Mouse (Mus musculus): ENCODE measurements around the gene Pola2. TPM values are rescaled to one million over a fixed set of nuclear protein-coding genes. Genes with fewer than 3 reads are reported as not detected.

Gene Pola2
- 108 and 118 TPM in 2 replicates for polyA plus RNA-seq (2014; fragmentation: Nextera tagmentation; extraction: Ambion mirVana)

DNA sequence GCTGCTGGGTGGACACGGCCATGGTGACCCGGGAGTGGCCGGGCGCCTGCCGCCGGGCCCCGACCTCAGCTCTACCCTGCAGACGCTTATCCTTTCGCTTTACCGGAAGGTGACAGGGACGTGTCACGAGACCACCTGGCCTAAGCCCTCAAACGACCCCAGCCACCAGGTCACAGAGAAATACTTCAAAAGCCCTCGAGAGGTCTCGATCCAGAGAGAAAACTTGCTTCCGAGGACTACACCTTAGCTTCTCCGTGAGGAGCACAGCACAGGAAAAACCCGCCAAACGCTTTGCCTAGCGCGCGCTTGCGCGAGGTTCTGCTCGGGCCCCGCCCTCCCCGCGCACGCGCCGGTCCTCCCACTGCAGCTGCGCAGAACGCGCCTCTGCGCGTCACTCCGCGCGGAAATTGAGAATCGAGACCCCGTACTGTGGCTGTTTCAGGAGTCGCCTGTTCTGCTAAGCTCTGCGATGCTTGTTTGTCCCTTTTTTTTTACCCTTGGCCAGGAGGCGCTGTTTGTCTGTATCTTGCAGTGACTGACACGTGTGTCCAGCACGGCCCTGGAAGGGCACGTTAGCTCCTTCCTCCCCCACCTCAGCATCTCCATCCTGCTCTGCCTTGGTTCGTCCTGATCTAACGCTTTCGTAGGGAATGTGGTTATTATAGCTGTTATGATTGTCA lies at the start of gene Pola2:
Pola2 (minus strand) TSS at position 320 of the 680 bp plus-strand sequence.
- H3K27ac ChIP-seq (ENCODE audit: low read depth, low read length) = peak within 1 kb of the TSS; percentile 46; the same call in 1 of the 2 replicates
- H3K9me3 ChIP-seq (ENCODE audit: control insufficient read depth, low read length) = no peaks in the 10 kb centered on the region
- H3K36me3 ChIP-seq (ENCODE audit: control insufficient read depth, insufficient read depth, low read length) = no peaks in the 10 kb centered on the region; the same call in 1 of the 2 replicates
- peak; percentile 92 for DNase-seq (ENCODE audit: low spot score)
- peak within 1 kb of the TSS; percentile 79 for H3K9ac ChIP-seq (ENCODE audit: low read length)
- peaks cover 16% of the 10 kb centered on the region; the same call in 1 of the 2 replicates for H3K4me1 ChIP-seq (replicated peaks; ENCODE audit: control insufficient read depth, insufficient read depth, low read length)
- H3K4me3 ChIP-seq (ENCODE audit: low read depth, low read length) = peak within 1 kb of the TSS; percentile 77
- ATAC-seq (replicated peaks; ENCODE audit: low FRiP score) = peak; percentile 93
- WGBS = under 1% methylated on average over 50 of the region's 50 CpGs
- H3K27me3 ChIP-seq (ENCODE audit: control insufficient read depth, insufficient read depth, low read length) = no peaks in the 10 kb centered on the region
- H3K4me2 ChIP-seq (ENCODE audit: low read depth, low read length, severe bottlenecking) = peak within 1 kb of the TSS; percentile 92

DNA sequence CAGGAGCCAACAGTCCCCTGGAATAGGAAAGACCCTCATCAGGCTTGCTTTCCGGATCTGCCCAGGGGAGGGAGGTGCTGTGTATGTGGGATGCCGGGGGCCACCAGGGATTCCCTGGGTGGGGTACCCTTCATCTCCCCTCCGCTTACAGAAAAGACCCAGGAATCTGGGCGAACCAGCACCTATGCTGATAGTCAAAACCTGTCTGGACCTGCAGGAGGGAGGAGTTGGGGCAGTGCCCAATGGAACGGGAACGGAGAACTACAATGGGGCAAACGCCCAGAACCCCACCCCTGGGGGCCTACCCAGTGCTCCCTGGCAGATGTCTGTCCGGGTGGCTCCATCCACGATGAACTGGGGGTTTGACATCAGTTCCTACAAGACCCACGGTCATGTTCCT lies 49.7 kb upstream of the Pola2 start:
- Histone ChIP-seq H3K36me3 (ENCODE audit: control insufficient read depth, insufficient read depth, low read length) (no peaks in the 10 kb centered on the region), H3K9me3 (ENCODE audit: control insufficient read depth, low read length) (no peaks in the 10 kb centered on the region), H3K27ac (ENCODE audit: low read depth, low read length) (no peak overlapping the region), H3K4me1 (replicated peaks; ENCODE audit: control insufficient read depth, insufficient read depth, low read length) (peaks cover 6% of the 10 kb centered on the region), H3K4me3 (ENCODE audit: low read depth, low read length) (no peak overlapping the region), H3K9ac (ENCODE audit: low read length) (no peak overlapping the region), H3K4me2 (ENCODE audit: low read depth, low read length, severe bottlenecking) (no peak overlapping the region), H3K27me3 (ENCODE audit: control insufficient read depth, insufficient read depth, low read length) (peaks cover 15% of the 10 kb centered on the region)
- no peak for ATAC-seq (replicated peaks; ENCODE audit: low FRiP score)
- DNase-seq (ENCODE audit: low spot score) = no peak
- WGBS = 94% methylated on average over 10 of the region's 10 CpGs

GRCm38 (mm10) chr19:6009137-6009536 lies 45.1 kb upstream of the Pola2 start:
- Histone ChIP-seq H3K4me2 (ENCODE audit: low read depth, low read length, severe bottlenecking) (no peak overlapping the region), H3K9ac (ENCODE audit: low read length) (no peak overlapping the region), H3K27ac (ENCODE audit: low read depth, low read length) (no peak overlapping the region), H3K27me3 (ENCODE audit: control insufficient read depth, insufficient read depth, low read length) (peaks cover under 1% of the 10 kb centered on the region; the same call in 1 of the 2 replicates), H3K4me1 (replicated peaks; ENCODE audit: control insufficient read depth, insufficient read depth, low read length) (no peaks in the 10 kb centered on the region), H3K9me3 (ENCODE audit: control insufficient read depth, low read length) (no peaks in the 10 kb centered on the region), H3K36me3 (ENCODE audit: control insufficient read depth, insufficient read depth, low read length) (no peaks in the 10 kb centered on the region), H3K4me3 (ENCODE audit: low read depth, low read length) (no peak overlapping the region)
- ATAC-seq (replicated peaks; ENCODE audit: low FRiP score) (no peak), DNase-seq (ENCODE audit: low spot score) (no peak)
- 68% methylated on average over 8 of the region's 8 CpGs for WGBS

GRCm38 (mm10) chr19:6007013-6007412 lies 43.0 kb upstream of the Pola2 start:
- WGBS = 92% methylated on average over 13 of the region's 13 CpGs
- no peaks in the 10 kb centered on the region for H3K36me3 ChIP-seq (ENCODE audit: control insufficient read depth, insufficient read depth, low read length)
- H3K4me2 ChIP-seq (ENCODE audit: low read depth, low read length, severe bottlenecking) = no peak overlapping the region
- no peak overlapping the region for H3K4me3 ChIP-seq (ENCODE audit: low read depth, low read length)
- no peak overlapping the region for H3K27ac ChIP-seq (ENCODE audit: low read depth, low read length)
- no peak for DNase-seq (ENCODE audit: low spot score)
- no peaks in the 10 kb centered on the region for H3K9me3 ChIP-seq (ENCODE audit: control insufficient read depth, low read length)
- no peak for ATAC-seq (replicated peaks; ENCODE audit: low FRiP score)
- H3K27me3 ChIP-seq (ENCODE audit: control insufficient read depth, insufficient read depth, low read length) = no peaks in the 10 kb centered on the region
- no peaks in the 10 kb centered on the region for H3K4me1 ChIP-seq (replicated peaks; ENCODE audit: control insufficient read depth, insufficient read depth, low read length)
- H3K9ac ChIP-seq (ENCODE audit: low read length) = no peak overlapping the region

GRCm38 (mm10) chr19:6005541-6005940 lies 41.5 kb upstream of the Pola2 start:
- no peak overlapping the region for H3K9ac ChIP-seq (ENCODE audit: low read length)
- no peak overlapping the region for H3K27ac ChIP-seq (ENCODE audit: low read depth, low read length)
- H3K4me2 ChIP-seq (ENCODE audit: low read depth, low read length, severe bottlenecking) = no peak overlapping the region
- H3K36me3 ChIP-seq (ENCODE audit: control insufficient read depth, insufficient read depth, low read length) = no peaks in the 10 kb centered on the region
- H3K9me3 ChIP-seq (ENCODE audit: control insufficient read depth, low read length) = no peaks in the 10 kb centered on the region
- no peak overlapping the region for H3K4me3 ChIP-seq (ENCODE audit: low read depth, low read length)
- DNase-seq (ENCODE audit: low spot score) (no peak), ATAC-seq (replicated peaks; ENCODE audit: low FRiP score) (no peak)
- H3K27me3 ChIP-seq (ENCODE audit: control insufficient read depth, insufficient read depth, low read length) = no peaks in the 10 kb centered on the region
- WGBS = 68% methylated on average over 11 of the region's 11 CpGs
- no peaks in the 10 kb centered on the region for H3K4me1 ChIP-seq (replicated peaks; ENCODE audit: control insufficient read depth, insufficient read depth, low read length)

GRCm38 (mm10) chr19:5999969-6000368 lies 36.0 kb upstream of the Pola2 start:
- H3K9ac ChIP-seq (ENCODE audit: low read length) = no peak overlapping the region
- no peak for ATAC-seq (replicated peaks; ENCODE audit: low FRiP score)
- 79% methylated on average over 5 of the region's 5 CpGs for WGBS

DNA sequence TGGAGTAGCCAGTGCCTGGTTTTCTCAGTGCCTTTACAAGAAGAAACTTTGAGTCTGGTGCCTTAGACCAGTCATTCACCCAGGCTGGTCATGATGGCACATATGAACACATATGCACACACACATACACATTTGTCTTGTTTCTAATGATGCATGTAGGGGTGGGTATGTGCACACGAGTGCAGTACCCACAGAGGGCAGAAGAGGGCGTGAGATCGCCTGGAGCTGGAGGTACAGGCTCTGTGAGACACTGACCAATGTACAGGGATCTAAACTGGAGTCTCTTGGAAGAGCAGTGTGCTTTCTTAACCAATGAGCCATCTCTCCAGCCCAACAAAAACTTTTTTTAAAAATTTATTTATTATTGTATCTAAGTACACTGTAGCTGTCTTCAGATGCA lies 34.2 kb upstream of the Pola2 start:
- WGBS = 89% methylated on average over 3 of the region's 3 CpGs
- Histone ChIP-seq H3K36me3 (ENCODE audit: control insufficient read depth, insufficient read depth, low read length) (no peaks in the 10 kb centered on the region), H3K9ac (ENCODE audit: low read length) (no peak overlapping the region), H3K4me3 (ENCODE audit: low read depth, low read length) (no peak overlapping the region), H3K27ac (ENCODE audit: low read depth, low read length) (no peak overlapping the region), H3K4me2 (ENCODE audit: low read depth, low read length, severe bottlenecking) (no peak overlapping the region), H3K4me1 (replicated peaks; ENCODE audit: control insufficient read depth, insufficient read depth, low read length) (no peaks in the 10 kb centered on the region), H3K27me3 (ENCODE audit: control insufficient read depth, insufficient read depth, low read length) (no peaks in the 10 kb centered on the region), H3K9me3 (ENCODE audit: control insufficient read depth, low read length) (no peaks in the 10 kb centered on the region)
- DNase-seq (ENCODE audit: low spot score) (no peak), ATAC-seq (replicated peaks; ENCODE audit: low FRiP score) (no peak)

More at GRCm38 (mm10) chr19:5999969-6000368, 36.0 kb upstream of the Pola2 start:
- no peak for DNase-seq (ENCODE audit: low spot score)
- no peaks in the 10 kb centered on the region for H3K27me3 ChIP-seq (ENCODE audit: control insufficient read depth, insufficient read depth, low read length)
- H3K4me1 ChIP-seq (replicated peaks; ENCODE audit: control insufficient read depth, insufficient read depth, low read length) = no peaks in the 10 kb centered on the region
- H3K36me3 ChIP-seq (ENCODE audit: control insufficient read depth, insufficient read depth, low read length) = no peaks in the 10 kb centered on the region
- no peaks in the 10 kb centered on the region for H3K9me3 ChIP-seq (ENCODE audit: control insufficient read depth, low read length)
- no peak overlapping the region for H3K27ac ChIP-seq (ENCODE audit: low read depth, low read length)
- no peak overlapping the region for H3K4me2 ChIP-seq (ENCODE audit: low read depth, low read length, severe bottlenecking)
- H3K4me3 ChIP-seq (ENCODE audit: low read depth, low read length) = no peak overlapping the region

- WGBS = 84% methylated on average over 14 of the region's 14 CpGs
- H3K27me3 ChIP-seq (ENCODE audit: control insufficient read depth, insufficient read depth, low read length) = no peaks in the 10 kb centered on the region
- H3K4me3 ChIP-seq (ENCODE audit: low read depth, low read length) = no peak overlapping the region
- no peaks in the 10 kb centered on the region for H3K36me3 ChIP-seq (ENCODE audit: control insufficient read depth, insufficient read depth, low read length)
- H3K4me1 ChIP-seq (replicated peaks; ENCODE audit: control insufficient read depth, insufficient read depth, low read length) = 0 out of 2 replicates have a peak, but pooled peaks cover 1% of the 10 kb centered on the region
- ATAC-seq (replicated peaks; ENCODE audit: low FRiP score) (no peak), DNase-seq (ENCODE audit: low spot score) (no peak)
- H3K9ac ChIP-seq (ENCODE audit: low read length) = no peak overlapping the region
- H3K4me2 ChIP-seq (ENCODE audit: low read depth, low read length, severe bottlenecking) = no peak overlapping the region
- no peaks in the 10 kb centered on the region for H3K9me3 ChIP-seq (ENCODE audit: control insufficient read depth, low read length)
- H3K27ac ChIP-seq (ENCODE audit: low read depth, low read length) = no peak overlapping the region
Observed at GRCm38 (mm10) chr19:5994711-5995110, 30.7 kb upstream of the Pola2 start.

- no peak overlapping the region for H3K4me2 ChIP-seq (ENCODE audit: low read depth, low read length, severe bottlenecking)
- DNase-seq (ENCODE audit: low spot score) = no peak
- no peaks in the 10 kb centered on the region for H3K36me3 ChIP-seq (ENCODE audit: control insufficient read depth, insufficient read depth, low read length)
- H3K27me3 ChIP-seq (ENCODE audit: control insufficient read depth, insufficient read depth, low read length) = no peaks in the 10 kb centered on the region
- peaks cover 11% of the 10 kb centered on the region for H3K4me1 ChIP-seq (replicated peaks; ENCODE audit: control insufficient read depth, insufficient read depth, low read length)
- H3K27ac ChIP-seq (ENCODE audit: low read depth, low read length) = no peak overlapping the region
- H3K4me3 ChIP-seq (ENCODE audit: low read depth, low read length) = no peak overlapping the region
- no peak overlapping the region for H3K9ac ChIP-seq (ENCODE audit: low read length)
- H3K9me3 ChIP-seq (ENCODE audit: control insufficient read depth, low read length) = no peaks in the 10 kb centered on the region
- no peak for ATAC-seq (replicated peaks; ENCODE audit: low FRiP score)
- 80% methylated on average over 7 of the region's 7 CpGs for WGBS
Observed at GRCm38 (mm10) chr19:5992012-5992411, 28.0 kb upstream of the Pola2 start.
